Mouse (Mus musculus): ENCODE data around the gene Ces2g. TPM values are rescaled to one million over a fixed set of nuclear protein-coding genes. Genes with fewer than 3 reads are reported as not detected.

Gene Ces2g
- not detected in 2 replicates for polyA plus RNA-seq (2014; fragmentation: Nextera tagmentation; extraction: Ambion mirVana)

DNA sequence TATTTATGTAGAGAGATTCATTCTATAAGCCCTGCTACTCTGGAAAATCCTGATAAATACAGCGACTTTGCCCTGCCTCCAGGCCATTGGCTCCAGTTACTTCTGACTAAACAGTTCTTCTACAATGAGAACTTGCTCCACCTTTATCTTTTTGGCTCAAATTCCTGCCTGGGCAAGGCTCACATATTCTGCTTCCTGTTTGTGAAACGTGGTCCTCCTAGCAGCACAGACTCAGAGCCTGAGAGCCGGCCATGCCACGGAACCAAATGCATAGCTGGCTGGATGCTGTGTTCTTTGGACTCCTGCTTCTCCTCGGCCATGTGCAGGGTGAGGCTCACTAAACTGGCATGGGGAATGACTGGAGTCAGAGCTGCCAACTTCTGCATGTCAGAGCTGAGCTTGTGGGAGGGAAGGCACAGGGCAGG is at the start of gene Ces2g:
Gene Ces2g, plus strand, starts transcription at position 182 of the 425 bp plus-strand sequence.
- Histone ChIP-seq H3K9me3 (ENCODE audit: control insufficient read depth, low read length) (no peaks in the 10 kb centered on the region), H3K4me2 (ENCODE audit: low read length) (no peak within 1 kb of the TSS), H3K36me3 (ENCODE audit: control insufficient read depth, insufficient read depth, low read length) (no peaks in the 10 kb centered on the region), H3K27ac (replicated peaks; ENCODE audit: low read depth, low read length) (no peak within 1 kb of the TSS), H3K4me1 (ENCODE audit: control insufficient read depth, insufficient read depth, low read length) (no peaks in the 10 kb centered on the region), H3K9ac (replicated peaks; ENCODE audit: low read length) (no peak within 1 kb of the TSS), H3K4me3 (replicated peaks; ENCODE audit: low read depth, low read length) (no peak within 1 kb of the TSS), H3K27me3 (ENCODE audit: control insufficient read depth, insufficient read depth, low read length) (no peaks in the 10 kb centered on the region)
- 78% methylated on average over 5 of the region's 5 CpGs for WGBS
- ATAC-seq (ENCODE audit: low FRiP score, low TSS enrichment) (no peak), DNase-seq (no peak)

- Histone ChIP-seq H3K4me2 (ENCODE audit: low read length) (no peak within 1 kb of the TSS), H3K9me3 (ENCODE audit: control insufficient read depth, low read length) (no peaks in the 10 kb centered on the region), H3K27me3 (ENCODE audit: control insufficient read depth, insufficient read depth, low read length) (no peaks in the 10 kb centered on the region), H3K27ac (replicated peaks; ENCODE audit: low read depth, low read length) (no peak within 1 kb of the TSS), H3K4me3 (replicated peaks; ENCODE audit: low read depth, low read length) (no peak within 1 kb of the TSS), H3K4me1 (ENCODE audit: control insufficient read depth, insufficient read depth, low read length) (no peaks in the 10 kb centered on the region), H3K36me3 (ENCODE audit: control insufficient read depth, insufficient read depth, low read length) (no peaks in the 10 kb centered on the region), H3K9ac (replicated peaks; ENCODE audit: low read length) (no peak within 1 kb of the TSS)
- ATAC-seq (ENCODE audit: low FRiP score, low TSS enrichment) (no peak), DNase-seq (no peak)
- 82% methylated on average over 5 of the region's 5 CpGs for WGBS
Observed at GRCm38 (mm10) chr8:104925972-104926596, 35.4 kb upstream of the Ces2g start, which contains the start of gene Ces2e. TSS of gene Ces2e (plus strand) at chr8:104926260.

DNA sequence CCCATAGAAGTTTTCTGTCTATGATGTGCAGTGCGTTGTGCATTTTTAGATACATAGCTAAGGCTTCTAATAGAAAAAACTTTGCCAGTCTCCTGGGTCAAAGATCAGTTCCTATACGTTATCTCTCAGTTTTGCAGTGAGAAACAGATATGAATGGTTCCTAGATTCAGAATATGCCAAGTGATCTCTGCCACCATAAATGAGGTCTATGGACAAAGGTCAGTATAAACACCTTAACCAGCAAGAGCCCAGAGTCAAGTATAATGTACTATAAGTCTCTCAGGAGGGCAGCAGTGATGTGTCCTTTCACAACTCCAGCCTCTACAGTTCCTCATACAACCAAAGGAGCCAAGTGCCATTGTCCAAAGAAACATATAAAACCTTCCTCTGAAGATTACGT is 34.2 kb upstream of the Ces2g start:
- Histone ChIP-seq H3K9ac (replicated peaks; ENCODE audit: low read length) (no peak overlapping the region), H3K4me2 (ENCODE audit: low read length) (no peak overlapping the region), H3K4me3 (replicated peaks; ENCODE audit: low read depth, low read length) (no peak overlapping the region), H3K27ac (replicated peaks; ENCODE audit: low read depth, low read length) (no peak overlapping the region), H3K4me1 (ENCODE audit: control insufficient read depth, insufficient read depth, low read length) (no peaks in the 10 kb centered on the region), H3K36me3 (ENCODE audit: control insufficient read depth, insufficient read depth, low read length) (no peaks in the 10 kb centered on the region), H3K9me3 (ENCODE audit: control insufficient read depth, low read length) (no peaks in the 10 kb centered on the region), H3K27me3 (ENCODE audit: control insufficient read depth, insufficient read depth, low read length) (no peaks in the 10 kb centered on the region)
- ATAC-seq (ENCODE audit: low FRiP score, low TSS enrichment) (no peak), DNase-seq (no peak)
- WGBS, result 90% methylated on average over 3 of the region's 3 CpGs

DNA sequence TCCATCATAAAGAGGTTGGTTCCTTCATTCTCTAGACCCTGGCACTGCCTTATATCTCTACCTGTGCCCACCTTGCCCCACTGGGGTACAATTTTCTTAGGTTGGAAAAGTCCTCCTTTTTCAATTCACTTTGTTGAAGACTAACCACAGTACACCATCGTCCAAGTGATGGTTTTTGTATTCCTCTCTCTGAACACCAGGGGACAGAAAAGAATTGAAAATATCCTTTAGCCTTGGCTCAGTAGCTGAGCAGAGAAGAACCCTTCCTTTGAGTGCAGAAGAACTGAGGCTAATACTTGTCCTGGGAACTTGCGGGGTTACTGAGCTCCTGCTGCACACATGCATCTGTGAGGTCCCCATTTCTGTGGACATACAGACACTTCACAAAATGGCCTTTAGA is 16.9 kb upstream of the Ces2g start:
- WGBS, result 79% methylated on average over 2 of the region's 2 CpGs
- H3K27me3 ChIP-seq (ENCODE audit: control insufficient read depth, insufficient read depth, low read length), result no peaks in the 10 kb centered on the region
- no peaks in the 10 kb centered on the region for H3K36me3 ChIP-seq (ENCODE audit: control insufficient read depth, insufficient read depth, low read length)
- H3K4me1 ChIP-seq (ENCODE audit: control insufficient read depth, insufficient read depth, low read length), result no peaks in the 10 kb centered on the region
- DNase-seq, result no peak
- H3K27ac ChIP-seq (replicated peaks; ENCODE audit: low read depth, low read length), result no peak overlapping the region
- no peak for ATAC-seq (ENCODE audit: low FRiP score, low TSS enrichment)
- no peaks in the 10 kb centered on the region for H3K9me3 ChIP-seq (ENCODE audit: control insufficient read depth, low read length)
- H3K9ac ChIP-seq (replicated peaks; ENCODE audit: low read length), result no peak overlapping the region
- H3K4me3 ChIP-seq (replicated peaks; ENCODE audit: low read depth, low read length), result no peak overlapping the region
- H3K4me2 ChIP-seq (ENCODE audit: low read length), result no peak overlapping the region

DNA sequence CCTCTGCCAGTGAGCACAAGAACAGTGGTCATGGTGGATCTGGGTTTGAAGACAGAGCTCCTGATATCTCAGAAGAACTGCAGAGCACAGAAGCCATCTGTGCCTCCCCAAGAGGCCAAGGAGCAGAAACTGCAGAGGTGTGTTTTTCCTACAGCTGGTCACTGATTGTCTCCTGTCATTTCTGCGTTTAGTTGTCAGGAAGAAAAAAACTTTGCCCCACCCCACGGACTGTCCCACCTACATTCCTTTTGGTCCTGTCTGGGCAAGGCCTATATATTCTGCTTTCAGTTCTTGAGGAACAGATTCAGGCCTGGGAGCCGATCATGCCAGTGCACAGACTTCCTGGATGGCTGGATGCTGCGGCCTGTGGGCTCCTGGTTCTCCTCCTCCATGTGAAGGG is 14.5 kb upstream of the Ces2g start, which contains the start of gene Ces2f:
Gene Ces2f, plus strand, starts transcription at position 301 of the 400 bp plus-strand sequence.
- Histone ChIP-seq H3K4me2 (ENCODE audit: low read length) (no peak within 1 kb of the TSS), H3K9ac (replicated peaks; ENCODE audit: low read length) (no peak within 1 kb of the TSS), H3K9me3 (ENCODE audit: control insufficient read depth, low read length) (no peaks in the 10 kb centered on the region), H3K27me3 (ENCODE audit: control insufficient read depth, insufficient read depth, low read length) (no peaks in the 10 kb centered on the region), H3K27ac (replicated peaks; ENCODE audit: low read depth, low read length) (no peak within 1 kb of the TSS), H3K36me3 (ENCODE audit: control insufficient read depth, insufficient read depth, low read length) (no peaks in the 10 kb centered on the region), H3K4me1 (ENCODE audit: control insufficient read depth, insufficient read depth, low read length) (no peaks in the 10 kb centered on the region), H3K4me3 (replicated peaks; ENCODE audit: low read depth, low read length) (no peak within 1 kb of the TSS)
- WGBS, result 92% methylated on average over 4 of the region's 4 CpGs
- ATAC-seq (ENCODE audit: low FRiP score, low TSS enrichment), result no peak
- DNase-seq, result no peak

GRCm38 (mm10) chr8:104949031-104949430 is 12.5 kb upstream of the Ces2g start:
- Histone ChIP-seq H3K9me3 (ENCODE audit: control insufficient read depth, low read length) (no peaks in the 10 kb centered on the region), H3K4me3 (replicated peaks; ENCODE audit: low read depth, low read length) (no peak overlapping the region), H3K27ac (replicated peaks; ENCODE audit: low read depth, low read length) (no peak overlapping the region), H3K36me3 (ENCODE audit: control insufficient read depth, insufficient read depth, low read length) (no peaks in the 10 kb centered on the region), H3K27me3 (ENCODE audit: control insufficient read depth, insufficient read depth, low read length) (no peaks in the 10 kb centered on the region), H3K4me2 (ENCODE audit: low read length) (no peak overlapping the region), H3K9ac (replicated peaks; ENCODE audit: low read length) (no peak overlapping the region), H3K4me1 (ENCODE audit: control insufficient read depth, insufficient read depth, low read length) (no peaks in the 10 kb centered on the region)
- 88% methylated on average over 5 of the region's 5 CpGs for WGBS
- DNase-seq (no peak), ATAC-seq (ENCODE audit: low FRiP score, low TSS enrichment) (no peak)

- Histone ChIP-seq H3K9me3 (ENCODE audit: control insufficient read depth, low read length) (no peaks in the 10 kb centered on the region), H3K4me3 (replicated peaks; ENCODE audit: low read depth, low read length) (no peak overlapping the region), H3K27ac (replicated peaks; ENCODE audit: low read depth, low read length) (no peak overlapping the region), H3K36me3 (ENCODE audit: control insufficient read depth, insufficient read depth, low read length) (no peaks in the 10 kb centered on the region), H3K9ac (replicated peaks; ENCODE audit: low read length) (no peak overlapping the region), H3K4me1 (ENCODE audit: control insufficient read depth, insufficient read depth, low read length) (no peaks in the 10 kb centered on the region), H3K27me3 (ENCODE audit: control insufficient read depth, insufficient read depth, low read length) (no peaks in the 10 kb centered on the region), H3K4me2 (ENCODE audit: low read length) (no peak overlapping the region)
- ATAC-seq (ENCODE audit: low FRiP score, low TSS enrichment), result no peak
- DNase-seq, result no peak
- 80% methylated on average over 8 of the region's 8 CpGs for WGBS
Observed at GRCm38 (mm10) chr8:104962229-104962901, 847 bp downstream of the Ces2g start.

GRCm38 (mm10) chr8:104963375-104963894 is 1.9 kb downstream of the Ces2g start:
- DNase-seq (no peak), ATAC-seq (ENCODE audit: low FRiP score, low TSS enrichment) (no peak)
- H3K36me3 ChIP-seq (ENCODE audit: control insufficient read depth, insufficient read depth, low read length), result no peaks in the 10 kb centered on the region
- H3K9me3 ChIP-seq (ENCODE audit: control insufficient read depth, low read length), result no peaks in the 10 kb centered on the region
- H3K4me3 ChIP-seq (replicated peaks; ENCODE audit: low read depth, low read length), result no peak overlapping the region
- H3K9ac ChIP-seq (replicated peaks; ENCODE audit: low read length), result no peak overlapping the region
- WGBS, result 86% methylated on average over 4 of the region's 4 CpGs
- no peaks in the 10 kb centered on the region for H3K4me1 ChIP-seq (ENCODE audit: control insufficient read depth, insufficient read depth, low read length)
- no peak overlapping the region for H3K4me2 ChIP-seq (ENCODE audit: low read length)
- no peak overlapping the region for H3K27ac ChIP-seq (replicated peaks; ENCODE audit: low read depth, low read length)
- no peaks in the 10 kb centered on the region for H3K27me3 ChIP-seq (ENCODE audit: control insufficient read depth, insufficient read depth, low read length)

GRCm38 (mm10) chr8:104984126-104984525 is 22.6 kb downstream of the Ces2g start:
- no peak overlapping the region for H3K9ac ChIP-seq (replicated peaks; ENCODE audit: low read length)
- no peaks in the 10 kb centered on the region for H3K9me3 ChIP-seq (ENCODE audit: control insufficient read depth, low read length)
- no peaks in the 10 kb centered on the region for H3K4me1 ChIP-seq (ENCODE audit: control insufficient read depth, insufficient read depth, low read length)
- WGBS, result 91% methylated on average over 5 of the region's 5 CpGs
- no peak for ATAC-seq (ENCODE audit: low FRiP score, low TSS enrichment)
- H3K4me3 ChIP-seq (replicated peaks; ENCODE audit: low read depth, low read length), result no peak overlapping the region
- H3K4me2 ChIP-seq (ENCODE audit: low read length), result no peak overlapping the region
- DNase-seq, result no peak
- H3K36me3 ChIP-seq (ENCODE audit: control insufficient read depth, insufficient read depth, low read length), result no peaks in the 10 kb centered on the region
- no peaks in the 10 kb centered on the region for H3K27me3 ChIP-seq (ENCODE audit: control insufficient read depth, insufficient read depth, low read length)
- H3K27ac ChIP-seq (replicated peaks; ENCODE audit: low read depth, low read length), result no peak overlapping the region
